Mouse (Mus musculus) right cerebral cortex, postnatal 25 days (tissue): ENCODE measurements around the gene Gtpbp10.

Experiments
- DNase-seq: peaks from one replicate; pipeline ENCODE4 v3.0.0; 2022

Gtpbp10 gene

GRCm38 (mm10) chr5:5559079-5559740, at the start of gene Gtpbp10:
Gene Gtpbp10, minus strand, starts transcription at chr5:5559538.
- peak; percentile 93 for DNase-seq

GRCm38 (mm10) chr5:5587686-5588085, 28.3 kb upstream of the Gtpbp10 start:
- DNase-seq, result no peak

GRCm38 (mm10) chr5:5573749-5574317, 14.5 kb upstream of the Gtpbp10 start, which contains the start of gene Gm8773:
Gene Gm8773, plus strand, starts transcription at chr5:5573799.
- peak; percentile 21 for DNase-seq

GRCm38 (mm10) chr5:5562435-5562834, 3.1 kb upstream of the Gtpbp10 start:
- no peak for DNase-seq

- no peak for DNase-seq
Observed at GRCm38 (mm10) chr5:5561041-5561706, 1.8 kb upstream of the Gtpbp10 start.

GRCm38 (mm10) chr5:5559798-5560197, 460 bp upstream of the Gtpbp10 start:
- DNase-seq, result no peak

GRCm38 (mm10) chr5:5551110-5551509, 8.2 kb downstream of the Gtpbp10 start:
- DNase-seq, result no peak

- DNase-seq, result no peak
Observed at GRCm38 (mm10) chr5:5540385-5540784, 19.0 kb downstream of the Gtpbp10 start.

GRCm38 (mm10) chr5:5539771-5540170, 19.6 kb downstream of the Gtpbp10 start:
- DNase-seq, result no peak

- DNase-seq, result no peak
Observed at GRCm38 (mm10) chr5:5536131-5536530, 23.2 kb downstream of the Gtpbp10 start.

GRCm38 (mm10) chr5:5533656-5534420, 25.5 kb downstream of the Gtpbp10 start:
- DNase-seq, result no peak

GRCm38 (mm10) chr5:5515411-5515810, 43.9 kb downstream of the Gtpbp10 start:
- DNase-seq, result no peak

GRCm38 (mm10) chr5:5514196-5515076, 44.9 kb downstream of the Gtpbp10 start, which contains the start of gene Cldn12:
Gene Cldn12, minus strand, starts transcription at chr5:5514958.
- DNase-seq, result peak; percentile 95

- DNase-seq, result no peak
Observed at GRCm38 (mm10) chr5:5511401-5511800, 47.9 kb downstream of the Gtpbp10 start.

- no peak for DNase-seq
Observed at GRCm38 (mm10) chr5:5510989-5511388, 48.3 kb downstream of the Gtpbp10 start.

- peak; percentile 23 for DNase-seq
Observed at GRCm38 (mm10) chr5:5510304-5510887, 48.9 kb downstream of the Gtpbp10 start.

GRCm38 (mm10) chr5:5508231-5508630, 51.1 kb downstream of the Gtpbp10 start:
- no peak for DNase-seq

GRCm38 (mm10) chr5:5507701-5508225, 51.6 kb downstream of the Gtpbp10 start:
- peak; percentile 45 for DNase-seq

GRCm38 (mm10) chr5:5504456-5504855, 54.9 kb downstream of the Gtpbp10 start:
- DNase-seq, result no peak

GRCm38 (mm10) chr5:5503381-5503780, 56.0 kb downstream of the Gtpbp10 start:
- no peak for DNase-seq

GRCm38 (mm10) chr5:5501583-5501982, 57.8 kb downstream of the Gtpbp10 start:
- no peak for DNase-seq

GRCm38 (mm10) chr5:5496393-5496792, 62.9 kb downstream of the Gtpbp10 start:
- no peak for DNase-seq
